Mouse (Mus musculus): ENCODE measurements at regions not wholly inside any gene's neighbourhood (a gene's known extent, or its start where the extent isn't known, plus 50 kb on each side); places are given as distances from the start of the nearest gene placed in this dataset.

DNA sequence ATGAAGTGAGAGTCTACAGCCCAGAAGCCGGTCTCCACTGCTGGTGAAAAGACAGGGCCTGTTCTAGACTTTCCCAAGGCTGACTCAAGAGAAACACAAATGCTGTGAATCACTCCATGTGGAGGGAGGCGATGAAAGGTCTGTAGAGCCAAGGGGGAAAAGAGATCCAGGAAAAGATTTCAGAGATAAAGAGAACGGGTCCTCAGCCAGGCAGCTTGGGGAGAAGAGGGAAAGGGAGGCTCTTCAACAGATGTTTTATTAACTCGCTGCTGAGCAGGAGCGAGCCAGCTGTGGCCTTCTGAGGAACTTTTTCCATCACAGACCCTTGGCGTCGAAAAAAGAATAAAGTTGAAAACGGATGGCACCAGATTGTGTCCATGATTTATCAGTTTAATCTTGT, 500.7 kb upstream of the Tnp1 start:
- Histone ChIP-seq H3K4me1 (peaks cover 5% of the 10 kb centered on the region; the same call in 1 of the 2 replicates), H3K4me2 (no peak overlapping the region), H3K9ac (no peak overlapping the region), H3K4me3 (no peak overlapping the region), H3K27me3 (no peaks in the 10 kb centered on the region), H3K9me3 (no peaks in the 10 kb centered on the region), H3K27ac (no peak overlapping the region), H3K36me3 (no peaks in the 10 kb centered on the region)
- no peak for ATAC-seq (ENCODE audit: borderline replicate concordance, extremely low read depth, low FRiP score, low TSS enrichment)
- 62% methylated on average over 8 of the region's 8 CpGs for WGBS

GRCm38 (mm10) chr1:73515781-73516180, 500.1 kb upstream of the Tnp1 start:
- WGBS: 90% methylated on average over 5 of the region's 5 CpGs
- H3K4me3 ChIP-seq: no peak overlapping the region
- no peak overlapping the region for H3K27ac ChIP-seq
- no peaks in the 10 kb centered on the region for H3K36me3 ChIP-seq
- no peak for ATAC-seq (ENCODE audit: borderline replicate concordance, extremely low read depth, low FRiP score, low TSS enrichment)
- H3K9ac ChIP-seq: no peak overlapping the region
- H3K4me2 ChIP-seq: no peak overlapping the region
- no peaks in the 10 kb centered on the region for H3K27me3 ChIP-seq
- H3K4me1 ChIP-seq: peaks cover 5% of the 10 kb centered on the region; the same call in 1 of the 2 replicates
- no peaks in the 10 kb centered on the region for H3K9me3 ChIP-seq

DNA sequence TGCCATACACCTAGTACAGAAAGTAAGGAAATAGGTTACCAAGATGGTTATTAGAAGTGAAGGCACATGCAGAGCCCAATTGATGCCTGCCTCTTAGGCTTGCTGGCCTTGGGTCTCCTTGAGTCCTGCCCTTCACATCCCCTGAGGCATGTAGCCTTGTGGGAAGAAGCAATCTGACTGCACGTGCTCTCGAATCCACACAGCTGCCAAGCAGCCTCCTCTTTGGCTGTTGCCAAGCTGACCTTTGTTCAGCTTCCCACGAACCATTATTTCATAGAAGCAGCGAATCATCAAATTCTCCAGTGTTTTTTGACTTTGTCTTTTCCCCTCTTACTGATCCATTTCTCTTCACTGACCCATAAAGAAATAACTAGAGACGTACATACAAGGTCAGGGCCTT, 498.1 kb upstream of the Tnp1 start:
- ATAC-seq (ENCODE audit: borderline replicate concordance, extremely low read depth, low FRiP score, low TSS enrichment): no peak
- Histone ChIP-seq H3K9me3 (no peaks in the 10 kb centered on the region), H3K4me3 (no peak overlapping the region), H3K27me3 (no peaks in the 10 kb centered on the region), H3K9ac (no peak overlapping the region), H3K4me1 (peaks cover 5% of the 10 kb centered on the region; the same call in 1 of the 2 replicates), H3K27ac (peak overlapping the region; percentile 35; the same call in 1 of the 2 replicates), H3K4me2 (no peak overlapping the region), H3K36me3 (no peaks in the 10 kb centered on the region)
- 32% methylated on average over 5 of the region's 5 CpGs for whole genome bisulfite sequencing

GRCm38 (mm10) chr1:73512836-73513235, 497.1 kb upstream of the Tnp1 start:
- ATAC-seq (ENCODE audit: borderline replicate concordance, extremely low read depth, low FRiP score, low TSS enrichment): no peak
- Histone ChIP-seq H3K9me3 (no peaks in the 10 kb centered on the region), H3K27me3 (no peaks in the 10 kb centered on the region), H3K36me3 (no peaks in the 10 kb centered on the region), H3K4me1 (peaks cover 5% of the 10 kb centered on the region; the same call in 1 of the 2 replicates), H3K4me2 (no peak overlapping the region), H3K9ac (no peak overlapping the region), H3K4me3 (no peak overlapping the region), H3K27ac (no peak overlapping the region)
- WGBS: 94% methylated on average over 2 of the region's 2 CpGs

GRCm38 (mm10) chr1:73507071-73507754, 491.5 kb upstream of the Tnp1 start:
- H3K27ac ChIP-seq: no peak overlapping the region
- no peaks in the 10 kb centered on the region for H3K27me3 ChIP-seq
- 22% methylated on average over 10 of the region's 10 CpGs for WGBS
- peaks cover 5% of the 10 kb centered on the region; the same call in 1 of the 2 replicates for H3K4me1 ChIP-seq
- 0 out of 2 replicates have a peak, but pooled peaks have one; percentile 31 for ATAC-seq (ENCODE audit: borderline replicate concordance, extremely low read depth, low FRiP score, low TSS enrichment)
- no peak overlapping the region for H3K4me3 ChIP-seq
- no peak overlapping the region for H3K4me2 ChIP-seq
- H3K9ac ChIP-seq: no peak overlapping the region
- H3K36me3 ChIP-seq: no peaks in the 10 kb centered on the region
- no peaks in the 10 kb centered on the region for H3K9me3 ChIP-seq

GRCm38 (mm10) chr1:73503611-73504010, 487.9 kb upstream of the Tnp1 start:
- WGBS: 79% methylated on average over 4 of the region's 4 CpGs
- Histone ChIP-seq H3K4me2 (no peak overlapping the region), H3K27me3 (no peaks in the 10 kb centered on the region), H3K9me3 (no peaks in the 10 kb centered on the region), H3K27ac (no peak overlapping the region), H3K4me1 (peaks cover 5% of the 10 kb centered on the region; the same call in 1 of the 2 replicates), H3K4me3 (no peak overlapping the region), H3K9ac (no peak overlapping the region), H3K36me3 (no peaks in the 10 kb centered on the region)
- ATAC-seq (ENCODE audit: borderline replicate concordance, extremely low read depth, low FRiP score, low TSS enrichment): no peak

- H3K4me1 ChIP-seq: no peaks in the 10 kb centered on the region
- H3K9ac ChIP-seq: no peak overlapping the region
- no peak for ATAC-seq (ENCODE audit: borderline replicate concordance, extremely low read depth, low FRiP score, low TSS enrichment)
- H3K27ac ChIP-seq: no peak overlapping the region
- no peaks in the 10 kb centered on the region for H3K36me3 ChIP-seq
- no peaks in the 10 kb centered on the region for H3K27me3 ChIP-seq
- WGBS: 74% methylated on average over 3 of the region's 3 CpGs
- H3K4me3 ChIP-seq: no peak overlapping the region
- no peaks in the 10 kb centered on the region for H3K9me3 ChIP-seq
- no peak overlapping the region for H3K4me2 ChIP-seq
Measured at GRCm38 (mm10) chr1:73500671-73501070, 485.0 kb upstream of the Tnp1 start.

- no peak overlapping the region for H3K27ac ChIP-seq
- no peak for ATAC-seq (ENCODE audit: borderline replicate concordance, extremely low read depth, low FRiP score, low TSS enrichment)
Measured at GRCm38 (mm10) chr1:73495971-73496749, 480.5 kb upstream of the Tnp1 start.

GRCm38 (mm10) chr1:73481956-73482355, 466.2 kb upstream of the Tnp1 start:
- Histone ChIP-seq H3K27ac (no peak overlapping the region), H3K4me2 (no peak overlapping the region), H3K4me3 (no peak overlapping the region), H3K27me3 (no peaks in the 10 kb centered on the region), H3K9me3 (no peaks in the 10 kb centered on the region), H3K36me3 (no peaks in the 10 kb centered on the region), H3K9ac (no peak overlapping the region), H3K4me1 (0 out of 2 replicates have a peak, but pooled peaks cover 6% of the 10 kb centered on the region)
- ATAC-seq (ENCODE audit: borderline replicate concordance, extremely low read depth, low FRiP score, low TSS enrichment): no peak
- 65% methylated on average over 2 of the region's 2 CpGs for WGBS

More at GRCm38 (mm10) chr1:73495971-73496749, 480.5 kb upstream of the Tnp1 start:
- Histone ChIP-seq H3K27me3 (no peaks in the 10 kb centered on the region), H3K36me3 (no peaks in the 10 kb centered on the region), H3K9me3 (no peaks in the 10 kb centered on the region), H3K4me2 (no peak overlapping the region), H3K9ac (no peak overlapping the region), H3K4me3 (no peak overlapping the region), H3K4me1 (no peaks in the 10 kb centered on the region)

- Histone ChIP-seq H3K4me1 (0 out of 2 replicates have a peak, but pooled peaks cover 6% of the 10 kb centered on the region), H3K36me3 (no peaks in the 10 kb centered on the region), H3K4me3 (no peak overlapping the region), H3K9ac (no peak overlapping the region), H3K27ac (peak overlapping the region; percentile 59), H3K4me2 (no peak overlapping the region), H3K9me3 (no peaks in the 10 kb centered on the region), H3K27me3 (no peaks in the 10 kb centered on the region)
- ATAC-seq (ENCODE audit: borderline replicate concordance, extremely low read depth, low FRiP score, low TSS enrichment): no peak
- 35% methylated on average over 4 of the region's 4 CpGs for WGBS
Measured at GRCm38 (mm10) chr1:73479349-73479920, 463.7 kb upstream of the Tnp1 start.

- 71% methylated on average over 3 of the region's 3 CpGs for WGBS
- no peaks in the 10 kb centered on the region for H3K4me1 ChIP-seq
- H3K4me3 ChIP-seq: no peak overlapping the region
- H3K27me3 ChIP-seq: no peaks in the 10 kb centered on the region
- no peaks in the 10 kb centered on the region for H3K9me3 ChIP-seq
- no peak overlapping the region for H3K27ac ChIP-seq
- H3K9ac ChIP-seq: no peak overlapping the region
- no peak for ATAC-seq (ENCODE audit: borderline replicate concordance, extremely low read depth, low FRiP score, low TSS enrichment)
- no peak overlapping the region for H3K4me2 ChIP-seq
- H3K36me3 ChIP-seq: no peaks in the 10 kb centered on the region
Measured at GRCm38 (mm10) chr1:73460598-73460997, 444.9 kb upstream of the Tnp1 start.
